Mouse (Mus musculus) layer of hippocampus, adult 11-12 months (tissue): ENCODE data around the gene Atp6v1b1.

Experiments
- DNase-seq: peaks from one replicate; pipeline ENCODE4 v3.0.0; 2022; ENCODE audit warnings: low spot score

Gene Atp6v1b1

DNA sequence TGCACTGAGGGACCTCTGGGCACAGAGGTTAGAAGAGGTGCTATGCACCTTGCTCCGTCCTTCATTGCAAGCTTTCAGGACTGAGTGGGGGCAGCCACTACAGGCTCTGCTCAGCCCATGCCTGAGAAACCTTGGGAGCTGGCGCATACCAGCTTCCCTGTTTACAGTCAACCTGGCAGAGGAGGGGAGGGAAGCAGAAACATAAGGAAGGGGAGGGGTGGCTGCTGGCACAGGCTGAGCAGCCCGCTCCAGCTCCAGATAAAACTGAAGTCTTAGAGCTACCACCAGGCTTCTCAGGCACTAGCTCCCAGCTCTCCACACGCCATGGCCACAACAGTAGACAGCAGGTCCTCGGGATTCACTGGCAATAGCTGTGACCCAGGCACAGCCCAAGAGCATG, at the start of gene Atp6v1b1:
Atp6v1b1 (plus strand) TSS at position 230 of the 400 bp plus-strand sequence.
- no peak for DNase-seq

GRCm38 (mm10) chr6:83693835-83694234, 49.0 kb upstream of the Atp6v1b1 start:
- peak; percentile 28 for DNase-seq

DNA sequence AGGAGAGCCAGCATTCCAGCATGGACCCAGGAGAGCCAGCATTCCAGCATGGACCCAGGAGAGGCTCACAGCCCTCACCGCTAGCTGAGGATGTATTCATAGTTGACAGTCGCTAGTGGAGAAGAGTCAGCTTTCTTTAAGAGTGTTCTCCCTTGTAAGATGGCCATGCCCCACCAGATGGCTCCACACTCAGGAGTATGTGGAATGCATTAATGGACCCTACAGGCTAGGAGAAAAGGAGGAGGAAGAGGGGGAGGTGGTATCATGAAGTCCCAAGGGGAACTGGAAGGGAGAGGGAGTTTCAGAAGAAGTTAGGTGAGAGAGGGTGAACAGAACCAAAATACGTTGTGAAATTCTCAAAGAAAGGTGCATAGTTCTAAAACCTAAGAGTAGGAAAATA, 47.1 kb upstream of the Atp6v1b1 start:
- DNase-seq: no peak

GRCm38 (mm10) chr6:83696684-83697083, 46.1 kb upstream of the Atp6v1b1 start:
- DNase-seq: no peak

DNA sequence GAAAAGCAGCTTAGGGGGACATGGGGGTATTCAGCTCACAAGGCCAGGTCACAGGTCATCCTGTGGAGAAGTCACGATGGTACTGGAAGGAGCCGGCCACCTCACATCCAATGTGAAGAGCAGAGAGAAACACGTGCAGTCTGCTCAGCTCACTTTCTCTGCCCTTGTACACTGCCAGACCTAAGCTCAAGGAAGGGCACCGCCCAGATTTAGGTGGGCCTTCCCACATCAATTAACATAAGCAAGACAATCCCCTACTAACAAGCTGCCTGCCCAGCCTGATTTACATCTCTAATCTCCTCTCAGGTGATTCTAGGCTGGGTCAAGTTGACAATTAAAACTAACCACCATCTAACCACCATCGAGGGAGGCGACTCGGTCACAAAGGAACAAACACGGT, 44.9 kb upstream of the Atp6v1b1 start:
- no peak for DNase-seq

DNA sequence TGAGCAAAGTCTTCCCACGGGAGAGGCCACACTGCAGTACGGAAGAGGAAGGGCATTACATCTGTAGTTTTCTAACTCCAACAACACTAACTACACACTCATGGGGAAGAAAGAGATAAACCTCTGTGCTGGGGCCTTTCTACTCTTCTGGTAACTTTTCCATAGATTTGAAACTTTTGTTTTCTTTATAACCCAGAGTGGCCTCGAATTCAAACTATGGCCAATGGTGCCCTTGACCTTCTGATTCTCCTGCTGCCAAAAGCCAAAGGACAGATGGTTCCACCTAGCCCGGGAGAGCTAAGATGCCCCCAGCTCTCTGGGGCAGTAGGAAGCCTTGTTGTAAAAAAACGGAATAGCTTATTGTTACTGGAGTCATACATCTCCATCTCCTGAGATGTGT, 42.8 kb upstream of the Atp6v1b1 start:
- DNase-seq: no peak

DNA sequence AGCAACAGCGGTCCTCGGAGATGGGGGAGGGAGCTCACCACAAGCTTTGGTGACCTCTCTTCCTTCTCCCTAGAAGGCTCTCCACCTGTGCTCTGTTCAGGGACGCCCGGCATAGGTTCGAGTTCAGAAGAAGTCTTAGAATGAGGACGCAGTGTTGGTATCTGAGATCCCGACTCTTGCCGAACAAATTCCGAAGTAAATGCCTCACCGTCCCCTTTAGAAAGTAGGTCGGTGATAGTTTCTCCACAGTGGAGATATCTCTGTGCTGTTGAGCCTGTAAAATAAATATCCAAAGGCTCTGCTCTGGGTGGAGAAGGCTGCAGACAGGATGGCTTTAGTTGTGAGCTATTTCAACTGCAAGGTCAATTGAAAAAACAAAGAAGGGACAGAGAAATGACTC, 41.8 kb upstream of the Atp6v1b1 start:
- DNase-seq: no peak

DNA sequence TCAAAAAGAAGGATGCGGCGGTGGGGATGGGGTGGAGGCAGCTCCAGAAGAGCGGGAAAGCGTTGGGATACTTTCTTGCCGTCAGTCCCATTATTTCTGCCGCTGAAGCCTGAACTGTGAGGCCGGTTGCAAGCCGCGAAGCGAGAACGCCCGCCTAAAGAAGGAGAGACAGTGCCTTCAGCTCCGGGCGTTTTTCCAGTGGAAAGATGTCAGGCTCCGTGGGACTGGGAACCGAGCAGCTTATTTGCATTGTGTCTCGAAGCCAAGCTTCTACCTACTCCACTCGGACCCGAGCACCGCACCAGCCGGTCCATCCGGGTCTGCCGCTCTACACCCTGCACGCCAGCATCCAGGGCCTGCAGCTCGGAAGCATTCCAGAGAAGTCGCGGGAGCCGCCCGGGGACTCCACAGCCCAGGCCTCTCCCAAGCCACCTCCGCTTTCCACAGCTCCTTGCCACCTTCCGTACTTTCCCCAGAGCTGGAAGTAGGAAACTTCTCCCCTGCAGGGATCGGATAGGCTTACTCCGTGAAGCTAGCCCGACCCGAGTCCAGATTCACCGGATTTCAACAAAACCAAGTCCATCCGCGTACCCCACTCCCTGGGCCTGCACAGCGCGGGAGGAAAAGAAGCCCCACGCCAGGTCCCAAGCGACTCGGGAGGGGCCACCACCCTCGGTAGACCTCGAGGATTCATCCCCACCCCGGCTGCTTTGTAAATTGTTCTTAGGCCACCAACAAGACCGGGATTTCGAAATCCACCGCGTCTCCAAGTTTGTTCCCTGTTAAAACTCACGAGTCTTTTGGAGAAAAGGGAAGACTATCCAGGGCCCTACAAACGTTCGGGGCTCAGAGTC, 40.4 kb upstream of the Atp6v1b1 start:
- DNase-seq: no peak

DNA sequence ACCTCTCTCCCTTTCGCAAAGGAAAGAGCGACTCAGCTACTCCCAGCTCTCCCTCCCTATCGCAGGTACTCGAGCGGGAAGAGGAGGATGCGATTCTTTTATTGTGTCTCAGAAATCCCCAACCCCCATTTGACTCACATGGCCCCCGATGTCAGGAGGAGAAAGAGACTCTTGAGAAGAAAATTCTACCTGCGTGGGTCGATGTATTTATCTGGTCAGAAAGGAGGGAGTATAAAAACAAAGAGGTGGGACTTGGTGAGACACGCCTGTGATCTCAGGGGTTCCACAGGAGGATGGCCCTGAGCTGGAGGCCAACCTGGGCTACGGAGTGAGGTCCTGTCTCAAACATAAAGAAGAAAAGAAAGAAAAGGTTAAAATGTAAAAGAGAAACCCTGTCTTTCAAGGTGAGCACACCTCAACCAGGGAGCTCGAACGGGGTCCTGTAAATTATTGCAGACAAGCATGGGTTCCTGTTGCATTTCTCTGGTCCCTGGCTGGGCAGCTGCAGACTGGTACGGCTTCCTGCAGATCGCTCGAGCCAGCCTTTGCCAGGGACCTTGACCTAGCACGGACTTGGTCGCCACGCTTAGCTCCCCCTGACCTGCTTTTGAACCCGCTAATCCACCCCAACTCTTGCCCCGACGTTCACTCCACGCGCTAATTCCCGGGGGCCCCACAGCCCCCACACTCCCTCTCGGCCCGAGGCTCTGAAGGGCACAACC, 39.6 kb upstream of the Atp6v1b1 start:
- DNase-seq: no peak

DNA sequence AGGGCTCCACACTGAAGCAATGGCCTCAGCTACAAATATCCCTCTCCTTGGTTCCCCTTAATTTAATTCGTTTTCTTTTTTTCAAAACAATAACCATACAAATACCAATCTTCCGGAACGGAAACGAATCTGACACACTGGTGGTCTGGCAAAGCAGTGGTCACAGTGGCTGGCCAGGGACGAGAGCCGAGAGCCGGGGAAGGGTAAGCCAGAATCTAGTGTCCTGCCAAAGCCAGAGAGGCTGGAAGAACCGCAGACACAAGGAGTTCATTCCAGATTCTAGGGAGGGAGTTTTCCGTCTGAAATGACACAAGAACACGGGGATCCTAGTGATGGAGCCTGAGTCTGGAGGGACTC, 39.1 kb upstream of the Atp6v1b1 start:
- DNase-seq: no peak

DNA sequence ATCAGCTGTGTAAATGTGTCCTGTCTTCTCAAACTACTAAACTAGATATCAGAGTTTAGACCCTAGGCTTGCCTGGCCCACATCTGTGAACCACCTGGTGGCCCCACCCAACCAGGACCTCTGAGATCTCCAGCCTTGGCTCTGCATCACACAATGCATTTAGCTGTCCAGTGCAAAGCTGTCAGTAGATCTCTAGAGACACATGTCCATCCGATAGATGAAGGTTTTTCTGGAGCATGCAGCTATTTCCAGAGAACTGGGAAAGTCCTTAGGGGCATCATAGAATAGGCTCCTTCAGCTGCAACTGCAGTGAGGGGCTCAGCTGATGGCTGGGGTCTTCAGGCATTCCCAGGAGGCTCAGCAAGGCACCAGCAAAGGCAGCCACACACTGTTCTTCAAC, 38.5 kb upstream of the Atp6v1b1 start:
- DNase-seq: no peak

DNA sequence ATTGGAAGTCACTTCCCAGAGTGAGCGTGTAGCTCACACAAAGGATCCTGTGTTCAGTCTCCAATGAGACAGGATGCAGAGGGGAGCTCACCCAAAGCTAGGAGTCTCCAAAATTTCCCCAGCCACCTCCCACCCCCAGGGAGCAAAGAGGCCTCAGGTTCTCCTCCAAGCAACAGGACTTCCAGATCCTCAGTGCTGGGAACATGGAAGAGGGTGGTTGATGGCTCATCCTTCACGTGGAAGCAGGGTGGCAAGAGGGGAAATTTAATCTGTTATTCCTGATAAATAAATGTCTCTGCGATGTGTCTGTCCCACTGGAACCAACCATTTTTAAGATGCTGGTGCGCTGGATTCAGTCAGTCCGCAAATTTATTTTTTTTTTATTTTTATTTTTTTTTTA, 38.1 kb upstream of the Atp6v1b1 start:
- no peak for DNase-seq

GRCm38 (mm10) chr6:83707738-83708510, 34.9 kb upstream of the Atp6v1b1 start:
- no peak for DNase-seq

DNA sequence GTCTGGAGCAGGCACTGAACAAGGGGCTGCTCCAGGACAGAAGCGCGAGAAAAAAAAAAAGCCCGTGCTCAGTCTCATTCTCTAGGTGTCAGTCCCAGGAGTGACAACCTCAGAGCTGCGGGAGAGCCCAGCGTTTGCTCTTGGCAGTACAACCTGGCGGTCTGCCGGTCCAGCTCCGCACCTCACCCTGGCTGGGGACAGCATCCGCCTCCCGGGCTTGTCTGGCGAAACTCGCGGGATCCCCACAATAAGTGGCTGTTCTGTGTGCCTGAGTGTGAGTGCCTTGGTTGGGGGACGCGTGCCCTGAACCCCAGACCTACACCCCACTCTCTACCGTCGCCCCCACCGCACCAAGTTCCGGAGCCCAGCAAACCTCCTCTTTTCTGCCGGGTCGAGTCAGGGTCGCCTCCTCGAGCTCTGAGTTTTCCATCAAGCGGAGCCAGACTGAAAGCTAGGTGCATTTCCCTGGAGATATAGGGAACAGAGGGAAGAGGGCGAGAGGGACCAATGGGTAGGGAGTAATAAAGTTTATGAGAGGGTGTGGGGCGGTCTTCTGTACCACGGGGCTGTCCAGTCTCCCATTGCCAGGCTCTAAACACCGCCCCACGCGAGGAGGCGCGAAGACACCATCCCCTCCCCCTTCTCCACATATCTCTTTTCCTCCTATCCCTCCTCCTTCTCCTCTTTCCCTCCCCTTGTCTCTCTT, 32.3 kb upstream of the Atp6v1b1 start:
- no peak for DNase-seq

- no peak for DNase-seq
Measured at GRCm38 (mm10) chr6:83711067-83711675, 31.6 kb upstream of the Atp6v1b1 start, which contains the start of gene Vax2. Gene Vax2 (plus strand): TSS chr6:83711264.

- DNase-seq: no peak
Measured at GRCm38 (mm10) chr6:83711725-83712475, 30.9 kb upstream of the Atp6v1b1 start.

GRCm38 (mm10) chr6:83713271-83714136, 29.3 kb upstream of the Atp6v1b1 start:
- DNase-seq: no peak

DNA sequence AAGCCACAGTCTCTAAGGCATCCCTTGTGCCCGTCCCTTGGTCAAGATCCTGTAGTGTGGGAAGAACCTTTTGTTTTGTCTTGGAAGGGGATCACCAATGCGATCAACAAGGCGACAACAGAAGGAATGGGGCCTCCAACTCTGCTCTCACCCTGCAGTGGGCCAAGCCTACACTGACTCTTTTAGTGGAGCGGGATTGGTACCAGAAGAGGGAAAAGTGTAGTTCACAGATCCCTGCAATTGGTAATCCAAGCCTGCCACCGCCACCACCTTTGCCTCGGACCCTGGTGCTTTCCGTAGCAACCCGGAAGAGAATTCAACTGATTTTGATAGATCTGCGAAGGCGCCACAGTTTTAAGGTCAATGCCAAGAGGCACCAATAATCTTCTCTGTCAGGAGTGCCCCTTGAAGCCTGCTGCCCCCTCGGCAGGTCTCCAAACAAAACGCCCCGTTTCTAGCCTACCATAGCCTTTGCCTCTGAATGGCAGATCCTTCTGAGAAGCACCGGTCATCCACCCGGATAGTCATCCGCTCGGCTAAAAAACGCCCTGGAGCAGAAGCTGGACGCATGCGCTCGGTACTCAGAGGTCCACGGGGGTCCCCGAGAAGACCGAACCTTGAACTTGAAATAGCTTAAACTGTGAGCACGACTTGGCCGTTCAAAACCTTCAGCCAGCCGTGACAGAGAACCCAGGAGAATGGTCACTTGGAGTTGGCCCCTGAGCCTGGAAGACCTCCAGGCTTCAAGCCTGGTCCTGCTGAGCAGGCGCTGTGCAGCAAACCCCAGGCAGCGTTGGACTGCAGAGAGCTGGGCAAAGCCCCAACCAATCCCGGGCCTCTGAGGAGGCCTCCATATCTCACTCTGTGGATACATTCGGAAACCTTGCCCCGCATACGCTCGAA, 28.3 kb upstream of the Atp6v1b1 start:
- no peak for DNase-seq
